Mouse (Mus musculus) ZHBTc4 (cell line): ENCODE results near the gene Atg9a.
A peak's percentile ranks its signal among the peaks of the same experiment; 100 is the strongest.

Source experiments
- DNase-seq: peaks from one replicate; pipeline ENCODE4 v3.0.0-alpha.2; 2011; ENCODE audit warnings: low read depth, low spot score

Gene Atg9a

GRCm38 (mm10) chr1:75168472-75169464 is 23.2 kb downstream of the Atg9a start, which contains the start of gene Zfand2b:
Gene Zfand2b (plus strand): TSS chr1:75168646.
- peak; percentile 98 for DNase-seq

- DNase-seq: no peak
These were observed 23.9 kb downstream of the Atg9a start for GRCm38 (mm10) chr1:75168093-75168471.

DNA sequence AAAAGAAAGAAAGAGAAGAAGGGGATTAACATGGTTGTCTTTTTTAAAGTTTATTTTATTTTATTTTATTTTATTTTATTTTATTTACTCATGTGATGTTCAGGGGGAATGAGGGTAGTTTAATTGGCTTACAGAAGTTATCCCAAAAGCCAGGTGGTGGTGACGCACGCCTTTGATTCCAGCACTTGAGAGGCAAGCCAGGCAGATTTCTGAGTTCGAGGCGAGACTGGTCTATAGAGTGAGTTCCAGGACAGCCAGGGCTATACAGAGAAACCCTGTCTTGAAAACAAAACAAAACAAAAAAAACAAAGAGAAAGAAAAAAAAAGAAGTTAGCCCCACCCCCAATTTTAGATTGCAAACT is 31.8 kb downstream of the Atg9a start:
- no peak for DNase-seq

DNA sequence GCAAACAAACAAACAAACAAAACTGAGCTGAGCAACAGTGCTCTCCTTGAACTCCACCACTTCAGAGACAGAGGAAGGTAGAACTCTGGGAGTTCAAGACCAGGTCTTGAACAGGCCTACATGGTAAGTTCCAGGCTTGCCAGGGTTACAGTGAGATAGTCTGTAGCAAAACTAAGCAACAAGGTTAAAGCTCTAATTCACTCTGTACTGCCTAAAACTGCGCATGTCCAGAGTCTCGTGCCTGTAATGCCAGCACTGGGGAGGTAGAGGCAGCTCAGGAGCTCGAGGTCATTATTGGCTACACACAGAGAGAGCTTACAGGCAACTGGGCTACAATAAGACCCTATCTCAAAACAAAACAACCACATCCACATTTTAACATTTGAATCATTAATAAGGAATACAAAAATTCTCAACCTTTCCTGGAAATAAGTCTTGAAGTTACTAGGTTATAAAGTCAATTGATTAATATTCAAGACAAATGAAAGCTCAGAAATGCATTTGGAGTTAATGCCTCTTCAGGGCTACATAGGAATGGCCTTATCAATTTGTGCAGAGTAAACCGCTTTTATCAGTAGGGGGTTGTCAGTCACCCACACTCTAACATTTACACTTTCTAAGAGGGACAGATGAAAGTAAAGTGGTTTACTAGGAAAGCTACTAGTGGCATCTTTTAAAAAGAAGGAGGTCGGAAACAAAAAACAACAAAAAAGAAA is 32.3 kb downstream of the Atg9a start:
- DNase-seq: no peak

DNA sequence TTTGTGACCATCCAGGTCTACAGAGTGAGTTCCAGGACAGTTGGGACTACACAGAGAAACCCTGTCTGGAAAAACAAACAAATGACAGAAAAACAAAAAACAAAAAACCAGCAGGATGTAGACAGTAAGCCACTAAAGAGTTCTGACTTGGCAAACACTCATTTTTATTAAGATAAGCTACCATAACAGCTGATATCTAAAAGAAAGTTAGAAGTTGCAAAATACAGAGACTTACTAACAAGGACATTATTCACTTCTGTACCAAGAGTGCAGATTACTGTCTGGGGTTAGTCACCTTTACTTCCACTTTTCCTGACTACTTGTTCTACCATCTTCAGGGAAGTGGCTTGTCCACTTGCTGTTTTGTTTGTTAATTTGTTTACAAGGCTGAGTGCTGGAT is 33.0 kb downstream of the Atg9a start:
- DNase-seq: no peak

- no peak for DNase-seq
These were observed 36.2 kb downstream of the Atg9a start for GRCm38 (mm10) chr1:75155837-75156236.

DNA sequence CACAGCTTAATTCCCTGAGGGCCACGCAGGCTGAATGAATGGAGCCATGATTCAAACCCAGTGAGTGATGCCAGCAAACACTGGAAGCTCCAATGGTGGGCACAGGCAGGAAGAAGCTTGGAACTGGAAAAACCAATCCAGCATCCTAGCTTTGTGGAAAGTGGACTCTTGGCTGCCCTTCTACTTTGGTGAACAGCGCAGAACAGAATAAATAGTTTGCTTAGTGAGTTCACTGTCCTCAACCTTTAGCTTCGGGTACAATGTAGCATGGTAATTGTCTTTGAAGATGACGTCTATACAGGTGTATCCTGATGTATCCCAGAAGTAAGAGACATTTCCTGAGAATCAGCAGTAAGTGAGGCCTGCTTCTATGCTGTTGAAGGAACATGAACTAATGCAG is 43.3 kb downstream of the Atg9a start:
- no peak for DNase-seq

- DNase-seq: no peak
These were observed 44.4 kb downstream of the Atg9a start for GRCm38 (mm10) chr1:75147411-75148135.

GRCm38 (mm10) chr1:75145589-75145988 is 46.4 kb downstream of the Atg9a start:
- no peak for DNase-seq

- DNase-seq: peak; percentile 97
These were observed 49.4 kb downstream of the Atg9a start, which contains the start of the genes Cnppd1 and Retreg2 for GRCm38 (mm10) chr1:75142301-75143261. Gene Cnppd1 (minus strand): TSS chr1:75142711. Gene Retreg2 (plus strand): TSS chr1:75142778.

DNA sequence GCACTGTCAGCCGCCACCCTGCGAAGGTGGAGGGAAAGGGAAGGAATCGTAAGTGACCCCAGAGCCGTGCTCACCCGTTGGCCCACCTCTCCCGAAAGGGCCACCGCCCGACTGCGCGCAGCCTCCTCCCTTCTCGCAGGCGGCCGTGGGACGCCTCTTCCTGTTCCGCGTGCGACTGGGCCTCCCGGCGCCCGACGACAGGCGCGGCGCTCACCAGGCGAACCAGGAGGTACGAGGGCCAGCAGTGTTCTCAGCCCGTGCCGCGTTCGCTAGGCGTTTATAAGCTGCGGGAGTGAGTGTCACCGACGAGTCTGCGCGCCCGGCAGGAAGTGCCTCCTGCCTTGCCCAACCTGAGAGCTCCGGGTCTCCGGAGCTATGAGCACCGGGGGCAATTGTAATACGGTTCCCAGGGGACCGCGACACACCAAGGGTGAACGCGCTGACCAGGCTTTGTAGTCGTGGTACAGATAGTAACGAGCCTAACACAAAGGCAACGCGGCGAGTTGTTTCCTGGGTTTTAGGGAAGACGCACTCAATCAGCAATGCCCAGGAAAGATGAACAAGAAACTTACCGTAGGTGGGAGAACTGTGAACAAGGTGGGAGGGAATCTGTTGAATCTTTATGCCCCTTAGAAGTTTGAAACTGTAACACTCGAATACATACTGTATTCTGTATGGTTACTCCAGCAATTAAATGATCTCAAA is 50.4 kb downstream of the Atg9a start:
- DNase-seq: peak; percentile 61

GRCm38 (mm10) chr1:75140601-75141190 is 51.3 kb downstream of the Atg9a start:
- no peak for DNase-seq

GRCm38 (mm10) chr1:75138448-75138847 is 53.5 kb downstream of the Atg9a start:
- DNase-seq: no peak

DNA sequence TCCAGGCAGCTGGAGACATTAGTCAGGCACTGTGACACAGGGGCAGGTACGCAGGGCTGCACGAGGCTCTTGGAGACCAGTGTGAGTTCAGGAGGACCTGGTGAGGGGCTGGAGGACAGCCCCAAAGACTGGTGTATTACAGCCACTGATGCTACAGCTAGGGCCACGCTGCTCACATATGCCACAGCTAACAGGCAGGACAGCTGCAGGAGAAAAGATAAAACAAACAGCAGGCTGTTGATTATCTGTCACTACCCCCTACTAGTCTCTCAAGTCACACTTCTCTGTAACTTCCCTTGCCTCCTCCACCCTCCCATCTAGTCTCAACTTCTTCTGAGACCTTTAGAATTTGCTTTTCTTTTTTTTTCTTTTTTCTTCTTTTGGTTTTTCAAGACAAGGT is 55.3 kb downstream of the Atg9a start:
- DNase-seq: no peak

DNA sequence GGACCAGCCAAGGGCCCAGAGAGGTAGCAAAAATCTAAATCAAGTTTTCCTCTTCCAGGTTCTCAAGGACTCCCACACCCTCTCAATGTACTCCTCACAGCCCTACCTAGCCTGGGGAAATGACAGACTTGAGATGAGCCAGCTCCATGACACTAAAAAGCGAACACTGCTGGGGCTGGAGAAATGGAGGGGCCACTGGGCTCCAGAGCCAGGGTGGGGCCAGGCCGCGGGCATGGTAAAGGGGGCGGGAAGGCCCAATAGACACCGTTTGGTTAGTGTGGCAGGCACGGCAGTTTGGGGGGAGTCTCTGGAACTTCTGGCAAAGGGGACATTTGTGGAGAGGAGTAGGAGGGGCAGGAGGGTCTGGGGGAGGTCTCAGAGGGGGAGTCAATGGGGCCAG is 55.7 kb downstream of the Atg9a start:
- DNase-seq: no peak

GRCm38 (mm10) chr1:75133421-75134207 is 58.4 kb downstream of the Atg9a start, which contains the start of gene Slc23a3:
Gene Slc23a3 (minus strand): TSS chr1:75133890.
- no peak for DNase-seq
